Mouse (Mus musculus): ENCODE data around the gene Cuedc1. TPM values are rescaled to one million over a fixed set of nuclear protein-coding genes. Genes with fewer than 3 reads are reported as not detected.

The Cuedc1 gene
- total RNA-seq, 2 experiments from 2014 or later, result 31.4 to 31.7 TPM

- intact Hi-C loops (cut with DNase I), result loop anchor here (10.0 kb wide), 1 partner anchor 758 kb away; no protein-coding TSS in a partner anchor
- DNase-seq (ENCODE audit: extremely low spot score in 1 of 2, low spot score in 2 of 2), result no peak
- peak overlapping the region; percentile 98 for H3K27ac ChIP-seq
- H3K4me3 ChIP-seq, result peak overlapping the region; percentile 91
- no peak for TF ChIP-seq CTCF (IDR thresholded peaks at IDR 0.05)
Observed at GRCm38 (mm10) chr11:88067191-88067585, 30.7 kb upstream of the Cuedc1 start.

GRCm38 (mm10) chr11:88067586-88068410 lies 30.1 kb upstream of the Cuedc1 start, which contains the start of gene Vezf1:
Gene Vezf1, plus strand, starts transcription at chr11:88068279.
- Histone ChIP-seq H3K4me3 (peak within 1 kb of the TSS; percentile 91), H3K27ac (peak within 1 kb of the TSS; percentile 98)
- DNase-seq (ENCODE audit: extremely low spot score in 1 of 2, low spot score in 2 of 2), result peak; percentile 71 to 74
- intact Hi-C loops (cut with DNase I), result loop anchor here (1.0 to 10.0 kb wide), 4 partner anchors 19 to 757 kb away; partner anchors contain the start of gene Cuedc1
- TF ChIP-seq CTCF (IDR thresholded peaks at IDR 0.05), result no peak

GRCm38 (mm10) chr11:88068411-88069245 lies 29.2 kb upstream of the Cuedc1 start:
- DNase-seq (ENCODE audit: extremely low spot score in 1 of 2, low spot score in 2 of 2), result peak; percentile 43 to 48
- Histone ChIP-seq H3K4me3 (peak overlapping the region; percentile 91), H3K27ac (peak overlapping the region; percentile 90)
- intact Hi-C loops (cut with DNase I), result loop anchor here (1.0 to 10.0 kb wide), 4 partner anchors 20 to 756 kb away; partner anchors contain the start of gene Cuedc1
- TF ChIP-seq CTCF (IDR thresholded peaks at IDR 0.05), result no peak

GRCm38 (mm10) chr11:88069246-88069570 lies 28.6 kb upstream of the Cuedc1 start:
- Histone ChIP-seq H3K27ac (peak overlapping the region; percentile 90), H3K4me3 (peak overlapping the region; percentile 91)
- intact Hi-C loops (cut with DNase I), result loop anchor here (2.0 to 10.0 kb wide), 2 partner anchors 20 to 756 kb away; no protein-coding TSS in a partner anchor
- no peak for TF ChIP-seq CTCF (IDR thresholded peaks at IDR 0.05)
- DNase-seq (ENCODE audit: extremely low spot score in 1 of 2, low spot score in 2 of 2), result no peak

GRCm38 (mm10) chr11:88070392-88070791 lies 27.5 kb upstream of the Cuedc1 start:
- Histone ChIP-seq H3K27ac (no peak overlapping the region), H3K4me3 (no peak overlapping the region)
- no peak for DNase-seq (ENCODE audit: extremely low spot score in 1 of 2, low spot score in 2 of 2)
- intact Hi-C loops (cut with DNase I), result no loop called here
- TF ChIP-seq CTCF (IDR thresholded peaks at IDR 0.05), result no peak

- DNase-seq (ENCODE audit: extremely low spot score in 1 of 2, low spot score in 2 of 2), result no peak
- Histone ChIP-seq H3K27ac (no peak overlapping the region), H3K4me3 (no peak overlapping the region)
- no peak for TF ChIP-seq CTCF (IDR thresholded peaks at IDR 0.05)
- intact Hi-C loops (cut with DNase I), result no loop called here
Observed at GRCm38 (mm10) chr11:88071113-88071512, 26.7 kb upstream of the Cuedc1 start.

GRCm38 (mm10) chr11:88073343-88073875 lies 24.4 kb upstream of the Cuedc1 start:
- H3K4me3 ChIP-seq, result no peak overlapping the region
- intact Hi-C loops (cut with DNase I), result no loop called here
- no peak overlapping the region for H3K27ac ChIP-seq
- no peak for DNase-seq (ENCODE audit: extremely low spot score in 1 of 2, low spot score in 2 of 2)
- no peak for TF ChIP-seq CTCF (IDR thresholded peaks at IDR 0.05)

- intact Hi-C loops (cut with DNase I), result no loop called here
- H3K27ac ChIP-seq, result no peak overlapping the region
- no peak for DNase-seq (ENCODE audit: extremely low spot score in 1 of 2, low spot score in 2 of 2)
- TF ChIP-seq CTCF (IDR thresholded peaks at IDR 0.05), result peak; percentile 21
- no peak overlapping the region for H3K4me3 ChIP-seq
Observed at GRCm38 (mm10) chr11:88075701-88076100, 22.2 kb upstream of the Cuedc1 start.

GRCm38 (mm10) chr11:88076394-88076793 lies 21.5 kb upstream of the Cuedc1 start:
- DNase-seq (ENCODE audit: extremely low spot score in 1 of 2, low spot score in 2 of 2), result no peak
- intact Hi-C loops (cut with DNase I), result no loop called here
- no peak overlapping the region for H3K27ac ChIP-seq
- no peak for TF ChIP-seq CTCF (IDR thresholded peaks at IDR 0.05)
- no peak overlapping the region for H3K4me3 ChIP-seq

GRCm38 (mm10) chr11:88083699-88084098 lies 14.2 kb upstream of the Cuedc1 start:
- no peak for TF ChIP-seq CTCF (IDR thresholded peaks at IDR 0.05)
- no peak overlapping the region for H3K27ac ChIP-seq
- no peak for DNase-seq (ENCODE audit: extremely low spot score in 1 of 2, low spot score in 2 of 2)
- intact Hi-C loops (cut with DNase I), result no loop called here
- no peak overlapping the region for H3K4me3 ChIP-seq

GRCm38 (mm10) chr11:88086737-88087627 lies 10.9 kb upstream of the Cuedc1 start:
- Histone ChIP-seq H3K27ac (peak overlapping the region; percentile 78), H3K4me3 (peak overlapping the region; percentile 50)
- peak; percentile 81 to 89 for DNase-seq (ENCODE audit: extremely low spot score in 1 of 2, low spot score in 2 of 2)
- intact Hi-C loops (cut with DNase I), result no loop called here
- TF ChIP-seq CTCF (IDR thresholded peaks at IDR 0.05), result no peak

Data from left cerebral cortex, adult 2 months (tissue).